Mouse (Mus musculus) lung, adult 2 months (tissue): ENCODE measurements at regions not wholly inside any gene's neighbourhood (a gene's known extent, or its start where the extent isn't known, plus 50 kb on each side); places are given as distances from the start of the nearest gene placed in this dataset.

Experiments used
- DNase-seq: peaks from one replicate; pipeline ENCODE4 v3.0.0; 2022
- H3K4me1 ChIP-seq: fragments of 200-500 bp; 2 replicates; pipeline ENCODE4 v1.6.1; 2011; ENCODE audit warnings: low read length; ENCODE audit not compliant: control insufficient read depth, insufficient read depth
- H3K4me3 ChIP-seq: fragments of 200-500 bp; replicated peaks from 2 replicates; pipeline ENCODE3; 2011; ENCODE audit warnings: low read depth, mild to moderate bottlenecking, control low read depth, low read length; ENCODE audit errors: extremely low read depth
- CTCF ChIP-seq: fragments of 200-500 bp; IDR thresholded peaks from 2 replicates; pipeline ENCODE4 v1.5.1; 2011; ENCODE audit warnings: mild to moderate bottlenecking, low read length, control low read depth; ENCODE audit not compliant: insufficient read depth
- POLR2A ChIP-seq: fragments of 200-500 bp; IDR thresholded peaks from 2 replicates; pipeline ENCODE4 v1.6.1; 2011; ENCODE audit warnings: low read depth, mild to moderate bottlenecking, control low read depth, low read length, borderline replicate concordance; ENCODE audit errors: extremely low read depth
- WGBS: fragments of 180-500 bp; shearing (Covaris S2); methylation state at CpG from one replicate; pipeline ENCODE4 v1.1.7; 2018; 5-methylcytosine and 5-hydroxymethylcytosine counted together

DNA sequence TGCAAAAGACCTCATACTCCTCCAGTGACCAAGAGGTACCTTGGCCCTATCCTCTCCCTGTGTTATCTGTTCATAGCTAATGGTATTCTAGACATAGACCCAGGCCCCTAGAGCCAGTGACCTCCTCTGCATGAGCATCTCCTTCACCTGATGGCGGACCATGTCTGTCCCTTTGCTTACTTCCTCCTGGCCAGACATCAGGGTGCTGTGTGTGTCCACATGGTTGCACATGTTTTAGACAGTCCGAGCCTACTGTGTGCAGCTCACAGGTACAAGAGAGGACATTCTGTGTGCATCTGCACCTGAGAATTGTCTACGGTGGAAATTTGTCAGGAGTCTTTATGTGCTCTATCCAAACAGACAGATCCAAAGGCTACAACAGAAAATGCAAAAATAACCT, 79.8 kb downstream of the Tex35 start:
- no peaks in the 10 kb centered on the region for H3K4me1 ChIP-seq
- TF ChIP-seq POLR2A: no peak
- TF ChIP-seq CTCF: no peak
- no peak for DNase-seq
- no peak overlapping the region for H3K4me3 ChIP-seq
- WGBS: 87% methylated on average over 3 of the region's 3 CpGs

DNA sequence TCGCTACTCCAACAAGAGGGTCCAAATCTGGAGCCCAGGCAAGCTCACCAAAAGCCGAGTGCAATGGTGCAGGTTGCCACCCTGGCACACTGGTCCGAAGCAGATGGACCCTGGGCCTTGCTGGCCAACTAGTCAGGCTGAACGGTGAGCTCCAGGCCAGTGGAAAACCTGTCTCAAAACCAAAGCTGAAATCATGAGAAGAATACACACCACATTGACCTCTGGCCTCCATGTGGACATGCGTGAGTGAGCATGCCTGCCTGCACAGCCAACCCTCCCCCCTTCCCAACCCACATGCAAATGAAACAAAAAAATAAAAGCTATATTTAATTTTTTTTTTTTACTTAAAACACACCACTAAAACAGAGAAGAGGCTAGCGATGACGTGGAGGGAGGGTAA, 80.8 kb downstream of the Tex35 start:
- H3K4me3 ChIP-seq: no peak overlapping the region

GRCm38 (mm10) chr1:157023462-157023861, 84.0 kb upstream of the Ralgps2 start:
- no peak for TF ChIP-seq POLR2A
- no peak for TF ChIP-seq CTCF
- Histone ChIP-seq H3K4me1 (0 out of 2 replicates have a peak, but pooled peaks cover 2% of the 10 kb centered on the region), H3K4me3 (no peak overlapping the region)
- WGBS: 77% methylated on average over 6 of the region's 6 CpGs
- no peak for DNase-seq

More for the DNA sequence above, 80.8 kb downstream of the Tex35 start:
- DNase-seq: no peak
- H3K4me1 ChIP-seq: no peaks in the 10 kb centered on the region
- WGBS: 86% methylated on average over 7 of the region's 7 CpGs
- TF ChIP-seq CTCF (no peak), POLR2A (no peak)

- H3K4me3 ChIP-seq: no peak overlapping the region
- 72% methylated on average over 12 of the region's 12 CpGs for WGBS
Observed at GRCm38 (mm10) chr1:157022456-157023435, 83.3 kb upstream of the Ralgps2 start.

GRCm38 (mm10) chr1:157019892-157020291, 80.5 kb upstream of the Ralgps2 start:
- 0 out of 2 replicates have a peak, but pooled peaks cover 2% of the 10 kb centered on the region for H3K4me1 ChIP-seq
- WGBS: 50% methylated on average over 7 of the region's 7 CpGs
- TF ChIP-seq CTCF: no peak
- H3K4me3 ChIP-seq: no peak overlapping the region
- DNase-seq: no peak

More at GRCm38 (mm10) chr1:157022456-157023435, 83.3 kb upstream of the Ralgps2 start:
- 0 out of 2 replicates have a peak, but pooled peaks cover 2% of the 10 kb centered on the region for H3K4me1 ChIP-seq
- TF ChIP-seq CTCF (no peak), POLR2A (no peak)
- DNase-seq: no peak

GRCm38 (mm10) chr1:157018726-157019125, 79.3 kb upstream of the Ralgps2 start:
- TF ChIP-seq CTCF: no peak
- TF ChIP-seq POLR2A: no peak
- WGBS: 62% methylated on average over 2 of the region's 2 CpGs
- no peak for DNase-seq
- Histone ChIP-seq H3K4me3 (no peak overlapping the region), H3K4me1 (peaks cover 6% of the 10 kb centered on the region; the same call in 1 of the 2 replicates)

DNA sequence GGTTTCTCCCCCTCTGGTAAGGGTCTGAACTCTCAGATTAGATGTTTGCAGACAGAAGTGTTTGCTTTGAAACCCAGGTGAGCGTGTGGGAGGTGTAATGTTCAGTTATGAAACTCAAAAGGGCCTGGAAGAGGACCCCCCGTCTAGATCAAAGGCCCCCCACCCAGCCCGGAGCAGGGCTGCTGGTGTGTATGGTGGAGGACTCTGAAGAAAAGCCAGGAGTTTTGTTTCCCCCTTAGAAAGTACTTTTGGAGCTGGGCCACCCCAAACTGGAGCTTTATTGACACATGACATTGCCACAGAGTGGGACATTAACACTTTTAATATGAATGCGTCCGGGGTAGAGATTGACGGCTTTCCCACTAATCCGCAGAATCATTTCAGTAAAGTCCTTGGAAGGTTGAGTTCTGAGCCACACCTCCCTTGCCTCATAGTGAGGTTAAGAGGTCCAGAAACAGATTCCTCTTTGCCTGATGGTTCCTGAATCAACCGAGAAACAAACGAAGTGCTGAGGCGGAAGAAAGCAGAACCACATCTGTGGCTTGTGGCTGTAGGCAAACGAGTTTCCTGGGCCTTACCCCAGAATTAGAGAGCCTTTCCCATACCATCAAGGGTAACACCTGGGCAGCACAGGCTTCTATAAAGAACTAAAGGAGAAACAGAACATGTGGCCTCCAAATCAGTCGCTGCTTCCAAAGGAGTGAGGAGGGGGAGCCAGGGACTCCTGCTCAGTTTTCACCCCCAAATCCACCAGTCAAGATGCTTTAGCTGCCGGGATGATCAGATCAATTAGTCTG, 78.0 kb upstream of the Ralgps2 start:
- TF ChIP-seq CTCF (no peak), POLR2A (no peak)
- Histone ChIP-seq H3K4me3 (no peak overlapping the region), H3K4me1 (peaks cover 6% of the 10 kb centered on the region; the same call in 1 of the 2 replicates)
- WGBS: 59% methylated on average over 13 of the region's 13 CpGs
- DNase-seq: no peak

GRCm38 (mm10) chr1:157016625-157017024, 77.2 kb upstream of the Ralgps2 start:
- no peak for TF ChIP-seq CTCF
- no peak for TF ChIP-seq POLR2A
- H3K4me3 ChIP-seq: no peak overlapping the region
- peaks cover 6% of the 10 kb centered on the region; the same call in 1 of the 2 replicates for H3K4me1 ChIP-seq
- 46% methylated on average over 8 of the region's 8 CpGs for WGBS
- DNase-seq: no peak
